Mouse (Mus musculus): ENCODE results near the gene Ankrd11.
"Not testable (repeated sequence)": the region's sequence is repeated elsewhere in the genome, so short reads cannot be mapped to it uniquely, and the experiment has no call there.

- TF ChIP-seq CTCF (IDR thresholded peaks at IDR 0.05; ENCODE audit: low read depth, low read length); GATA1 (IDR thresholded peaks at IDR 0.05; ENCODE audit: borderline replicate concordance, low read length); TAL1 (conservative IDR thresholded peaks at IDR 0.05; ENCODE audit: low read depth, low read length); POLR2AphosphoS5 (IDR thresholded peaks at IDR 0.05; ENCODE audit: insufficient replicate concordance, low read depth, low read length); GATA2 (IDR thresholded peaks at IDR 0.05; ENCODE audit: borderline replicate concordance, low read depth, low read length): not testable (repeated sequence)
Measured at GRCm38 (mm10) chr8:123030091-123030490, 12.0 kb downstream of the Ankrd11 start.

Measured in G1E (cell line).